Mouse (Mus musculus) liver, adult 2 months (tissue): Measurements from ENCODE around the gene Gm20708.

ENCODE experiments used
- CTCF ChIP-seq: fragments of 200-500 bp; IDR thresholded peaks from 2 replicates; pipeline ENCODE4 v1.5.1; 2011; ENCODE audit warnings: low read depth, low read length, control low read depth
- POLR2A ChIP-seq: fragments of 200-500 bp; IDR thresholded peaks from 2 replicates; pipeline ENCODE4 v1.6.1; 2011; ENCODE audit warnings: low read length, control low read depth; ENCODE audit not compliant: insufficient read depth; ENCODE audit errors: extremely low read depth

- no peak for TF ChIP-seq CTCF
- TF ChIP-seq POLR2A: no peak
Observed at GRCm38 (mm10) chr11:117852875-117853274, 43.4 kb downstream of the Gm20708 start.
